Mouse (Mus musculus) thymus, postnatal 14 days (tissue): ENCODE results near the gene Adamtsl5.
A peak's percentile ranks its signal among the peaks of the same experiment; 100 is the strongest.

Source experiments
- DNase-seq: peaks from one replicate; pipeline ENCODE4 v3.0.0; 2021

Gene Adamtsl5

DNA sequence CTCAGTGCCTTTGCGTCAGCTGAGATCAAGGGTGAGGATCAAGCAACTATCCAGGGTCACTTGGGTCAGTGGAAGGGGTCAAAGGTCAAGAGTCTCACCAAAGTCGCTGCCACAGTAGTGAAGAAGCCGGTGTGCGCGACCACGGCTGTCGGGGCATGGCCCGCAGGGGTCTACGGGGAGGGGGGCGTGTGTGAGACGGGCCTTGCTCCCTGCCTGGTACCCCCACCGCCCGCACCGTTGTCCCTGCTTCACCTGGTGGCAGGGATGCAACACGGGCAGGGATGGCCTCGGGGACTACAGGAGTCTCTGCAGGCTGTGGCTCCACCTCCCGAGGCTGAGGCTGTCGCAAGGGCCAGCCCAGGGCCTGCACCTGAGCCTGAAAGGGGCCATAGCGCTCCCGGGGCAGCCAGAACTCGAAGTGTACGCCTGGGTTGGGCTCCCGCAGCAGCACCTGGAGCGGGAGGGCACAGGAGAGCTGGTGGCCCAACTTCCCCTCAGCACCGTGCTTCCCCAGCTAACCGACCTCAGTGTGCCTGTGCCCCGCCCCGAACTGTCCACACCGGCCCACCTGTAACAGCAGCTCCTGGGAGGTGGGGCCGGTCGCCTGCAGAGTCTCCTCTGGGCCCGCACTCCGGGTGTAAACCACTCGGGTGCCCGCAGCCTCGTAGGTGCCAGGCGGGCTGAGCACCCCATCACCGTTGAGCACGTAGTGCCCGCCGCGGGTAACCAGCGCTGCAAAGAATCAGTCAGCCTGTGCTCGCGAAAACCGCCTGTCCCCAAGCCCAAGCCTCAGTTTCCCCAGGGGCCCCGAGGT, 6.5 kb downstream of the Adamtsl5 start:
- DNase-seq: no peak

GRCm38 (mm10) chr10:80341026-80341425, 7.2 kb downstream of the Adamtsl5 start:
- DNase-seq: no peak

- DNase-seq: peak; percentile 84
These were observed 8.1 kb downstream of the Adamtsl5 start for GRCm38 (mm10) chr10:80339941-80340750.

DNA sequence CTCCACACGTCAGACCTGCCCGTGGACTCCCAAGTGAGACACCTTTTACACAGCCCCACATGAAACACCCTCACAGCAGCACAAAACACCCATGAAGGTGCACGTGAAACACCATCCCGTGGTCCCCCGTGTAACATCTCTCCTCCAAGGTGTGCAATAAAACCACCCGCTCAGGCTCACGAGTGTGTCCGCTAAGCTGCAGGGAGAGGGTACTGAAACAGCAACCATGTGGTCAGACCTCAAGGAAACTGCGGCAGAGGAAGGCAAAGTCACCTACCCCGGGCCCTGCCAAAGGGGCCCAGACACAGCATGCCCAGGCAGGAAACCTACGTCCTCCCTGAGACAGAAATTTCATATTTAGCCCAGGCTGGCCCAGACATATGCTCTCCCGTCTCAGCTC, 11.9 kb downstream of the Adamtsl5 start:
- no peak for DNase-seq

- DNase-seq: no peak
These were observed 15.7 kb downstream of the Adamtsl5 start for GRCm38 (mm10) chr10:80332525-80332989.

- no peak for DNase-seq
These were observed 16.3 kb downstream of the Adamtsl5 start for GRCm38 (mm10) chr10:80331636-80332524.

- no peak for DNase-seq
These were observed 17.3 kb downstream of the Adamtsl5 start for GRCm38 (mm10) chr10:80330888-80331287.

DNA sequence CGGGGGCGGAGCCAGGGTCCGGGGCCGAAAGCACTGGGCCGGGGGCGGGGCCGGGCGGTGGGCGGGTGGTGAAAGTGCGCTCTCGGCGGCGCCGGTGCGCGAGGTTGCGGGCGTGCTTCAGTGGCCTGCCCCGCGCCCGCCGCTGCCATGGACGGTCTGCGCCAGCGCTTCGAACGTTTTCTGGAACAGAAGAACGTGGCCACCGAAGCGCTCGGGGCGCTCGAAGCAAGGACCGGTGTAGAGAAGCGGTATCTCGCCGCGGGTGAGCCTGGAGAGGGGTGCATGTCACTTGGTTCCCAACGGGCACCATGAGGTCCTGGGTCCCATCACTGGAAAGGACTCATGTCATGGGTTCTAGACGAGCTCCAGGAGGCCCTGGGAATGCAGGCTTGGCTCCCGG, 18.1 kb downstream of the Adamtsl5 start:
- DNase-seq: no peak

- peak; percentile 77 for DNase-seq
These were observed 18.7 kb downstream of the Adamtsl5 start, which contains the start of the genes Pcsk4 and Reep6 for GRCm38 (mm10) chr10:80329273-80330081. Pcsk4 (minus strand) TSS chr10:80329498. Reep6 (plus strand) TSS chr10:80329953.

DNA sequence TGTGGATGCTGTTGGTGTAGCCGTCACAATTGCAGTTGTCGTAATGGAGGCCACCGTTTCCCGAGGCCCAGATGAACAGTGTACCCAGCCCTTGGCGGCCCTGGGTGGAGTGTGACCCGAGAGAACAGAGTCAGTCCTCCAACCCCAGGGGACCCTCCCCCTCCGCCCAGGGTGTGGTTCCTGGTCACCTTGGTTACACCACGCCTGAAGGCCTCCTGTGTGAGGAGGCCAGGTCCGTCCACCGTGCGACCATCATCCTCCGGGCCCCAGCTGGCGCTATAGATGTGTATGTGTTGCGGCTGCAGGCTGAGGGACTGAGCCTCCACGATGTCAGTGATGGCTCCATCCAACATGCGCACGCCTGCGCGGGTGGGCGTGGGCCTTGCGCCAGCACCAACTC, 23.2 kb downstream of the Adamtsl5 start:
- DNase-seq: no peak

DNA sequence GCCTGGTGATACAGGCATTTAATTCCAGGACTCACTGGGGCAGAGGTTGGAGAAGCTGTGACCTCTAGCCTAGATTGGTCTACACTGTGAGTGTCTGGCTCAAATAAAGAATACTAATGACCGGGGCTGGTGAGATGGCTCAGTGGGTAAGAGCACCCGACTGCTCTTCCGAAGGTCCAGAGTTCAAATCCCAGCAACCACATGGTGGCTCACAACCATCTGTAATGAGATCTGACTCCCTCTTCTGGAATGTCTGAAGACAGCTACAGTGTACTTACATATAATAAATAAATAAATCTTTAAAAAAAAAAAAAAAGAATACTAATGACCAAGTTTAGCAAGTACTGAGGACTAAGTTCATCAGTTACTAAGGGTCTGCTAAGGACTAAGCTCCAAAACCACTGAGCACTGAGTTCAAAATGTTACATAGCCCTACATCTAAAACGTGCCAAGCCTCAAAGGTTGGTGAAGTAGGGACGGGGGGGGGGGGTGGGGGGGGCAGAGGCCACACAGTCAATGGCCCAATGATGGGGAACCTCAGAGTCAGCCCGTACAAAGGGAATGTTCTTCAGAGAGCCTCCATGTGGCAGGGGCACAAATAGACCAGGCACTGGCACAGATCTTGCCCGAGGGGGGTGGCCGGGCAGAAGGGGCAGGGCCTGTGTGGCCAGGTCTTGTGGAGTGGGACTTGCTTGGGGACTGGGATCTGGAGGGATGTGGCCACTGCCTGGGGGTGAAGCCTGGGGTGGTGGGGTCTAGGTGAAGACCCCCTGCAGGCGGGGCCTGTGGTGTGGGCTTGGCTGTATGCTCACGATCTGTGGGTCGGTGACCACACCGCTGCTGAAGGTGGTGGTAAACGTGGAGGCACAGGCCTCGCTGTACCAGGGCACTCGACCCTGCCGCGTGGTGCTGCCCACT, 23.8 kb downstream of the Adamtsl5 start:
- DNase-seq: no peak

DNA sequence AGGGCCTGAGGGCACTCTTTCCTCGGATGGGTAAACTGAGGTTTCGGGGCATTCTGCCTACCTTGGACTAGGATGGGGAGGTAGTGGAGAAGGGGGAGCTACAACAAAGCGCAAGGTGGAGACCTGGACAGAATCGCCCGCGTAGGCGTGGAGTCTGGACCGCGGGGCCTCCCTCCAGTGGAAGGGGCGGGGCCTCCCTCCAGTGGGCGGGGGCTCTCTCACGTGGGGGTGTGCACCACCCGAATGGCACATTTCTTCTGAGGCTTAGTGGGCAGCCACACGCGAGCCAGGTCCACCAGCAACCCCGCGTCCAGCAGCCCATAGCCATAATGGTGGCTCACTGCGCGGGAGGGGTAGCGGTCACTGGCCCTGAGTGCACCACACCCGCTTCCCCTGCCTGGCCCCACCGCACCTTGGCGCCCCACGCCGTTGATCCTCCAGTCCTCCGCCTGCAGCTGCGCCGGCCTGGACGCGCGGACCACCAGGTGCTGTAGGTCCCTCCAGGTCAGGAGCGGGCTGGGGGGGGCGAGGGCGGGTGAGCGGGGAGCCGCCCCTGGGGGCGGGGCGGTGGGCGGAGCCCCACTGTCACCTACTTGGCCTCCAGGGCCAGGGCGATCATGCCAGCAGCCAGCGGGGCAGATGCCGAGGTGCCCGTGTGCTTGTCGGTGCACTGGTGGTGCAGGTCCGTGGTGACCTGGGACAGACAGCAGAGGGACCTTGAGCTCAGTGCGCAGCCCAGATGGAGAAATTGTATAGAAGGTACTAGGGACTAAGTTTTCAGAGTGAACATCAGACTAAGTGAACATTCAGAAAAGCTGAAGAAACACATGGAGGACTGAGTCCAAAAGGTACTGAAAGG, 24.7 kb downstream of the Adamtsl5 start:
- DNase-seq: peak; percentile 67

GRCm38 (mm10) chr10:80322811-80323211, 25.4 kb downstream of the Adamtsl5 start:
- DNase-seq: no peak

DNA sequence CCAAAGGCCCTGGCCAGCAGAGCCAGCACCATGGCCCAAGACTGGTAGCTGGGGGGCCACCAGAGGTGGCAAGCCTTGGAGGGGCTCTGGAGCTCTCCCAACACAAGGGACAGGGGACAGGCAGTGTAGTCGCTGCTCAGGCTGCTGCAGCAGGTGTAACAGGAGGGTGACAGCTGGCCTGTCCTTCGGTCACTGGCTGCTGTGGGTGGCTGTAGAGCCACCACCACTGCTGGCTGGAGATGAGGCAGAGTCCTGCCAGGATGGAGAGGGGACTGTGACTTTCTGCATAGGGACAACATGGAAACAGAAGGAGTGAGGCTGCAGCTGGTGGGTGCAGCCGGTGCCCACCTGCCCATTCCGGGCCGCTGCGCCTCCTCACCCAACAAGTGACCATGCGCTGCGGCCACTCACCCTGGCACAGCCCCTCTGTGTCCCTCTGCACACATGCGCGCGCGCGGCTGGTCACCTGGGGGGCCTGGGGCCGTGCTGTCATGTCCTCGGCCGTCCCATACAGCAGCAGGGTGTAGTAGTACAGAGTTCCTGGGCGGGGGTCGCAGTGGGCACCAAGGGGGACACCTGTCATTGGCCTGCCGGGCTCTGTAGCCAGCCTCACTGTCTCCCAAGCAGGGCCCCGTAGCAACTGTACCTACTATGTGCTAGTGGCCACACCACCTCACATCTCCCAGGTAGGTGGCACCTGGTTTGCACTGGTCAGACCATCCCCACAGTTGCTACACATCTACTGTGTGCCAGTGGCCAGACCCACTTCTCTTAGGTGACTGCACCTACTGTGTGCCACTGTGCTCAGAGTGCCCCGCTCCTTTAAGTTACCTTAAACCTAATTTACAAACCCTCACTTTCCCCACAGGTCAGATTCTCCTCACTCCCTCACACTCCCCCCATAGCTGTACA, 26.3 kb downstream of the Adamtsl5 start:
- no peak for DNase-seq

DNA sequence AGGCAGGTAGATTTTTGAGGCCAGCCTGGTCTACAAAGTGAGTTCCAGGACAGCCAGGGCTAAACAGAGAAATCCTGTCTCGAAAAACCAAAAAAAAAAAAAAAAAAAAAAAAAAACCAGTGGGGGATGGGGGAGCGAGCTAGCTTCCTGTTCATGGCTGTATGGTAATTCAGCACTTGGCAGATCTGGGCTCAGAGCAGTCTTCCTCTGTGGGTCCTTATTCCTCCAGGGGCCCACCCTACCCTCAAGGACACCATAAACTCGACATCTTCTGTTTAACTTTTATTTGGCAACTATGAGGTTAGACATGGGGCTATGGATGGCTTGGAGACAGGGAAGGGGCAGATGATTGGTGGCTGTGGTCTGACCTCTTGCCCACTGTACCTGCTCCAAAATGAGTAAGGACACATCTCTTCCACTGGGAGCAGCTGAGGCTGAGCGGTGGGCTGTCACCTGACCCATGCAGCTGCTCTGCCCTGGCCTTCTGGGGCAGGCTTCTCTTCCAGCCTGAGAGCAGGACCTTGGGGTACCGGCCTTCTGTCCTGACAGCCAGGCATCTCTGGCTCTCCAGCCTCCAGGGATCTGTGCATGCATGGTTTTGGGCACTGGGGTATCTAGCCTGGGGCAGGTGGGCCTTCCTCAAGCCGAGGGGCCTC, 27.1 kb downstream of the Adamtsl5 start:
- DNase-seq: no peak

DNA sequence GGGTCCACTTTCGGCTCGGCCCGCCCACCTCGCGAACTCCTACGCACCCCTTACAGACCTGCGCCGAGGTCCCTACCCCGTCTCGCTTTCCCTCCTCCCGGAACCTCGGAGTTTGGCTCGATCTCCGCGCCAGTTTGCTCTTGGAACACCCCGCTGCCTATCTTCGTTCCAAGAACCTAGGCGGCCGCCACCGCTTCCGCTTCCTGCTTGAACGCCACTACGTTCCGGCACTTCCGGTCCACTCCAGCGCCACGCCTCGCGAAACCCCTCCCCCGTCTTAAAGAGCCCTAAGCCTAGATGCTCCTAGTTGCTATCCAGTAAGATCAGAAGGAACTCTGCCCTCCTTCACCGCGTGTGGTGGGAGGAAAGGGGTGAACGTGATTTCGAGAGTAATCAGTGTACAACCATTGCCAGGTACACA, 27.9 kb downstream of the Adamtsl5 start, which contains the start of gene 2310011J03Rik:
Gene 2310011J03Rik, minus strand, starts transcription at position 198 of the 421 bp plus-strand sequence.
- peak; percentile 93 for DNase-seq

GRCm38 (mm10) chr10:80317011-80317410, 31.2 kb downstream of the Adamtsl5 start:
- DNase-seq: no peak

DNA sequence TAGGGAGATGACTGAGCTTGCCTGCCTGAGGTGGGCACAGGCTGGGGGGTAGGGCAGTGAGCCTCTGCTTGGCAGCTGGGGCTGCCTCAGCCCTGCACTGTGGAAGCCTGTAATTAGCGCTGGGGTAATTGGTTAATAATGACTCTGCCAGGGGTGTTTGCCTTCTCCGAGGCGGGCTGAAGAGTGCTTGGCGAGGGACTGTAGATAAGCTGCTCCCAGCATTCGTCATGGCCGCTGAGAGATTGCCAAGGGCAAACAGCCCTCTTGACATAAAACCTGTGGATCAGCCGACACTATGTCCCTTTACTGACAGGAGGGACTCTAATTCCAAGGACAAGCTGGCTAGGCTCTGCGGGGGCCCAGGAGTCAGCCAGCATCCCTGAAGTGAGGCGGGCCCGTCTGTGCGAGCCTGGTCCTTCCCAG, 31.8 kb downstream of the Adamtsl5 start:
- no peak for DNase-seq
